Mouse (Mus musculus) central nervous system, embryonic 18 days (tissue): ENCODE data around the gene Irx6. TPM values are rescaled to one million over a fixed set of nuclear protein-coding genes. Genes with fewer than 3 reads are reported as not detected.

Experiments
- polyA plus RNA-seq: library from polyadenylated mRNA; depleted of rRNA; stranded (reverse); fragments of >200 nt; gene quantifications from 2 replicates; pipeline ENCODE4 v1.2.3, GENCODE M21; 2012; rRNA removed

Gene Irx6
- 1.5 and 1.7 TPM in 2 replicates for polyA plus RNA-seq

GRCm38 (mm10) chr8:92674244-92675128 is at the start of gene Irx6:
Gene Irx6, plus strand, starts transcription at chr8:92674288.

Other genes starting within 250 kb of the Irx6 start
- 13.1 and 25.8 TPM in 2 replicates for gene Mmp2, start 153.0 kb downstream of the Irx6 start, polyA plus RNA-seq
- gene Lpcat2, start 181.1 kb downstream of the Irx6 start, polyA plus RNA-seq, result 9.7 and 12.2 TPM in 2 replicates
- 1.4 and 1.6 TPM in 2 replicates for gene Capns2, start 227.1 kb downstream of the Irx6 start, polyA plus RNA-seq